ENCODE assay signal across 1 mouse cellular context in the genomic region with DNA sequence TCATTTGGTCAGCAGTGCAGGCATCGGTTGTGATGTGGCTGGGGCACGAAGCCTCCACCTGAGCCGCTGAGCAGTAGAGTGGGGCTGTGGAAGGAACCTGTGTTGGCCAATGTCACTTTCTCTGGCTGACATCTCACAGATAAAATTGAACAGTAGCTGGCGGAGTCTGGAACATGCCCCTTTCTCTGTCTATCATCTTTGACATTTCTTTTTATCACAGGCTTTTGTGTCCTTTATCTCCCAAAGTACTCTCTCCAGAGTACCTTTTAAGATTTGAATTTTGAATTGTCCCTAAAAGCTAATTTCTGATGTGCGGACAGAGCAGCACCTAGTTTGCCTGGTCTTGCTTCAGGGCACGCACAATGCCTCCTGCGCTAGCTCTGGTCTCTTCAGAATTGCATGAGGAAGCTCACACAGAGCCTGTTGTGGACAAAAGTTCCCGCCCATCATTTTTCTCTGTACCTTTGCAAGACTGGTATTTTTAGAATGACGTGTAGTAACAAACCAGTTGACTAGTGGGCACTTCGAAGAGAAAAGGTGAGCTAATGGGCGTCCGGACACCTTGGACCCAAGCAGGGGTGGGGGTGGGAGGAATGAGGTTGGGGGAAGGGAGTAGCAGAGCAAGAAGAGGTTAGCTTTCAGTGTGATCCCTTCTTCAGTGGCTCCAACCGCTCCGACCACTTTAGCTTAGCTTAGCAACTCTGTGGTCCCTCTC.
TF ChIP-seq lines count a peak whose summit lies in the region.

No protein-coding gene starts in this region.

TF ChIP-seq in MEL, 35 proteins besides CTCF, POLR2A, EP300 and RAD21 (continued from another document):
- TF ChIP-seq RCOR1 (IDR thresholded peaks at IDR 0.05; ENCODE audit: low read depth, low read length) (no peak), HCFC1 (IDR thresholded peaks at IDR 0.05; ENCODE audit: low read depth, low read length) (no peak), MAX (IDR thresholded peaks at IDR 0.05; ENCODE audit: low read length) (no peak), ZC3H11A (IDR thresholded peaks at IDR 0.05; ENCODE audit: low read depth, low read length) (no peak), UBTF (IDR thresholded peaks at IDR 0.05; ENCODE audit: borderline replicate concordance, insufficient read depth, low read depth, low read length) (no peak), SMC3 (IDR thresholded peaks at IDR 0.05; ENCODE audit: low read depth, low read length) (no peak), ETS1 (IDR thresholded peaks at IDR 0.05; ENCODE audit: low read depth, low read length) (peak; percentile 63), TCF12 (IDR thresholded peaks at IDR 0.05; ENCODE audit: low read depth, low read length) (peak; percentile 63; the same call in 1 of the 2 replicates), USF1 (IDR thresholded peaks at IDR 0.05; ENCODE audit: low read depth, low read length) (no peak; the same call in 1 of the 2 replicates), MYB (IDR thresholded peaks at IDR 0.05; ENCODE audit: low read depth, low read length) (no peak), USF2 (IDR thresholded peaks at IDR 0.05; ENCODE audit: borderline replicate concordance in 1 of 2, insufficient read depth in 1 of 2, low read depth in 1 of 2, low read length in 2 of 2) (no peak), ZNF384 (IDR thresholded peaks at IDR 0.05; ENCODE audit: low read depth, low read length) (no peak), MAFK (IDR thresholded peaks at IDR 0.05; ENCODE audit: borderline replicate concordance, low read depth, low read length) (no peak), MEF2A (IDR thresholded peaks at IDR 0.05; ENCODE audit: extremely low read depth, insufficient replicate concordance, low read depth, low read length, poor library complexity, severe bottlenecking) (no peak), ZMIZ1 (IDR thresholded peaks at IDR 0.05; ENCODE audit: low read depth, low read length) (0 out of 2 replicates have a peak, but pooled peaks have one; percentile 50)
TF ChIP-seq in MEL: peak in this region for 7.
